Mouse (Mus musculus): ENCODE measurements around the gene Coq7.
A peak's percentile ranks its signal among the peaks of the same experiment; 100 is the strongest.

Coq7 gene

DNA sequence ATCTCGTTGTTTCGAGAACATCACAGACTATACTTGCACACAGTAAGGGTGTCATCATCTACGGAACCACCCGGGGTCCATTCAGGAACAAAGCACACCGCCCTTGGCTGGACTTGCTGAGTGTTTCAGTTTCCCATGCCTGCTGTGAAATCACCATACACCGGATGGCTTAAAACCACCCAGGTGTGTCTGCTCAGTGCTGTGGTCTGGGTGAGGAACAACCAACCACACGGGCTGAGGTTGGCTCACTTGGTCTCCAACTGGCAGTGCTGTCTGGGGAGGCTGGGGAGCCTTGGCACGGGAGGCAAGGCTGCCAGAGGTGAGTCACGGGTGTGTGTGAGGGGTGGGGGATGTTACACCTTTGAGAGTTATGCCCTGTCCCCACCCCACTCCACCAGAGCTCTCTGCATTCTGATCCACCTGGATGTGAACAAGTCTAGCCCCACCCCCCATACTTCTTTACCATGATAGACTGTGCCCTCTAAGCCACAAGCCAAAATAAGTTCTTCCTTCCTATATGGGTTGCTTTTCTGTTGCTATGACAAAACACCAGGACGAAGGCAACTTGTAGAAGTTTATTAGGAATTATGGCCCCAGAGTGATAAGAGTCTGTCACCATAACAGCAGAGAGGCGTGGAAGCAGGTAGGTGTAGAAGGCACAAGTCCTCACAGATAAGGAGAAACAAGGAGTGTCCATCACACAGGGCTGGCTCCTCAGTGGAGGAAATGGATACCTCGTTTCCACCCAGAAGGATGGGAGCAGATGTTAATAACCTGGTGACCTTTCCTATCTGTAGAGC is 34.0 kb downstream of the Coq7 start:
- no peak for DNase-seq (ENCODE audit: low read depth, low spot score)

DNA sequence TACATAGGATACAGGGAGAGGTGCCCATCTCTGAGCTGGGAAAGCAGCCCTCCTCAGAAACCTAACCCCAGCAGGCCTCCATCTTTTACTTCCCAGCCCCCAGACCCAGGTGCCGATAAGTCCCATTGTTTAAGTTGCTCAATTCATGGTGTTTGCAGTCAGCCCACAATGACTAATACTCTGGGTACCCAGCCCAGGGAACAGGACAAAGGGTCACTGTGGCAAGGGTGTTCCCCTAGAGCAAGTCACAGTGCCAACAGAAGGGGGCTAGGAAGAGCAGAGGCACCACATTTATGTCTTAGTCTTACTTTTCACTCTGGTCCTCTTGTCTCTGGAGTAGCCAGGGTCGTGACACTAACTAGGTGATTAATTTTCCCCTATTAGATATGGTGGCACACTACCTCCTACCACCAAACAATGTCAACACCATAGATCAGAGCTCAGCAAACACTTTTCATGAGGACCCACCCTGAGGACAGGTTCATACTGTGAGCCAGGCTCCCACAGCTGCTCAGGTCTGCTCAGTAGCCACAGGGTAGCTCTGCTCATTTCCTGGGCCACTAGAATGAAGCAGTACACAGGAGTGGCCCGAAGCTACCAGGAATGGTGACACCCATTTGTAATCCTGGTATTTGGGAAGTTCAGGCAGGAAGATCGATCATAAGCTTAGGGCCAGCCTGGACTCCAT is 38.1 kb downstream of the Coq7 start:
- no peak for DNase-seq (ENCODE audit: low read depth, low spot score)

DNA sequence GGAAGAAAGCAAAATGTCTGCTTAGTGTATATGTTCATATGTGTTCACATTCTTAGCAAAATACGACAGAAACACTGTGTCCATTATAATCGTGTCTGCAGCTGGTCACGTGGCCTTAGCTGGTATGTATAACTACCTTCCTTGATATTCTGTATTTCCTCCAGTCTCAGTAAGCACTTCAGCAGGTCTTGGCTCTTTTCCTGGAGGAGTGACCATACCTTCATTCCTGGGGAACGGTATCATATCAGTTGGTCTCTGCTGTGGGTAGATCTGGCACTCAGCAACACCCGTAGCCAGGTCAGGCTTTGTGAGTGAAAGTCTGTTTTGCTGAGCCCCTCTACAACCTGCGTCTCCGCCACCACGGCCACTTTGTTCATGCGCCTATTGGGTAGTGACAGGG is 39.3 kb downstream of the Coq7 start:
- DNase-seq (ENCODE audit: low read depth, low spot score) = no peak

DNA sequence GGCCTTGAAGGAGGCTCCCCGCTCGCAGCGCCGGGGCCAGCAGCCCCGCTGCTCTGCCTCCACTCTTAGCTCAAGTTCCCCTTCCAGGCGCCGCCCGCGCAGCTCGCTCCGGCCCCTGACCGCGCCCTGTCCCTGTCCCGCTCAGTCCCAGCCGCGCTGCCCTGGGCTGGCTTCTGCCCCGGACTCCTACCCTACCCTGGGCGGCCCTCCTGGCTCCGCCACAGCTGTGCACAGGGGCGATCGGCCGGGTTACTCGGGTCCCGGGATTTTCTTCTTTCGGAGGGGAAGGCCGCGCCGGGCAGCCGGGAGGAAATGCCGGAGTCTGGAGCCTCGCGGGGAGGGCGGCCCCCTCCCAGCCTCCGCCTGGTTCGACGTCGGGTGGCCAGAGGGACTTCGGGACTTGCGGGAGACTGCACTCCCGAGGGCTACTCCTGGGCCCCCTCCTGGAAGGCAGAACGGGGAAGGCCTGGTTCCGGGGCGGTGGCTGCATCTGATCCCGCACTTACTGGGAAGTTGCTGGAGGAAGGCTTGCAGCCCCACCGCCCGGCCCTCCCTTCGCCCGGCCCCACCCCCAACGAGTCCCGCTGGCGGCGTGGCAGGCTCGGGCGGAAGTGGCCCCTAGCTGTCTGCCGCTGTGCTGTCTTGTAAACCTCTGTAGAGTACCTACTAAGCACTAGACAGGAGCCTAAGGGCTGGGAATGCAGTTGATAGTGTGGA is 41.6 kb downstream of the Coq7 start, which contains the start of gene Itpripl2:
TSS of gene Itpripl2 (minus strand) at position 545 of the 717 bp plus-strand sequence.
- DNase-seq (ENCODE audit: low read depth, low spot score) = peak; percentile 60

DNA sequence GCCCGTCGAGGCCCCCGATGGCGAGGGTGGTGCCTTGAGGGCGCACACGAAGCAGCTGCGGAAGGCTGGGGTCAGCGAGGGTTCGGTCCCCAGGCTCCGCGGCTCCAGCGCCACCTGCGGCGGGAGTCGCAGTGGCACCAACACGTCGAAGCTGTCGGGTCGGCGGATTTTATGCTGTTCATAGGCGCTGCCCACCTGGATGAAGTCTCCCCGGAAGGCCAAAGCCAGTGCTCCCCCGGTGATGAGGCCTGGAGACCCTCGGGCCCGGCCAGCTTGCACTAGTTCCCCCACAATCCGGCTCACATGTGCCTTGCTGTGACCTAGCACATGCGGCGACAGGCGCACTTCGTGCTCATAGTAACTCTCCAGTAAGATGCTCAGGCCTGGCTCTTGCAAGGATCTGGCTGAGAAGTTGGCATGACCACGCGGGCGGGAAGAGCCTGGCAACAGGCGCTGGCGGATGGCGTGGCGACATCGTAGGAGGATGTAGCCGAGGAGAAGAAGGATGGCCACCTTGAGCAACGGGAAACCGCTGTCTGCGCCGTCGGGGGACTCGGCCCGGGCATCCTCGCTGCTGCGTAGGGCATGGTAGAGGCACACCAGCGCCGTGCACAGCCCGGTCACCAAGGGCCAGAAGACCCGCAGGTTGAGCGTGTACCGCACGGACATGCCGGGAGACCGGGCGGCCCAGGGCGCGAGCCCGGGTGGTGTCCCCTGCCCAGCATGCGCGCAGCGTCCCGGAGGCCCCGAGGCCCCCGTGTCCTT is 42.3 kb downstream of the Coq7 start:
- no peak for DNase-seq (ENCODE audit: low read depth, low spot score)

DNA sequence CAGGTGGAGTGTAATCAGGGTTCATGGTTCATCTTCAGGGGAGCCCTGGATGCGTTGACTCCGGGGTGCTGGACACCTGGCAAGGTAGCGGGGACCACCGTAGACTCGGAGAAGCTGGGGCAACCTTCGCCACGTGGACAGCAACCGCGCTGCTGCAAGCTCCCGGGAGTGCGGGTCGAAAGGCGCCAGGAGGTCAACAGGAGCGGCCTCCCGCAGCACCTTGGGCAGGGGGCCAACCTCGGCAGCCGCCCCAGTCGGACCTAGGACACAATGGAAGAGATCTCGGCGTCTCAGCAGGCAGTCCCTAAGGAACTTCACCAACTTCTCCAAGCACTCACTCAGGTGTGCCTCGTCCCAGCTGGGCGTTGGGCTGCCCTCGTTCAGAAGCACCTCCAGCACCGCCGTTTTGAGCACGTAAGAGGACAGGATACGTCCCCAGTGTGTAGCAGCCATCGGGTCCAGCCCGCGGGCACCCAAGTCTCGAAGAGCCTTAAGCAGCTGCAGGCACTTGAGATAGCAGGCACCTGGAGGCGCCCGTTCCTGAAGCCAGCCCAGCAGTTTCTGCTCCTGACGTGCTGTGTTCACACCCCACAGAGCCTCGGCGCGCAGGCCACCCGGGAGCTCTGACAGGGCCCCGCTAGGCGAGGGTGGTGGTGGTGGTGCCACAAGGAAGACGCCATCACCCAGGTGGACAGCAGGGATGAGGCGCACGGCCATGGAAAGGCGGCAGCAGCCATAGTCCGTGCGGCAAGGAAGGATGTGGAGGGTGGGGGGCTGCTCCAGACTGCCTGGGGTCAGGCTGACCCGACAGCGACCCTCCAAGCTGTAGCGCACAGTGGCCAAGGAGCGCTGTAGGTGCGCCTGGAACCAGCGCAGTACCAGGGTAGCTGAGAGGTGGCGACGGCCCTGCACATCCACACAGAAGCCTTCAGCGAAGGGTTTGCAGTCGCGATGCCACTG is 43.2 kb downstream of the Coq7 start:
- DNase-seq (ENCODE audit: low read depth, low spot score) = no peak

DNA sequence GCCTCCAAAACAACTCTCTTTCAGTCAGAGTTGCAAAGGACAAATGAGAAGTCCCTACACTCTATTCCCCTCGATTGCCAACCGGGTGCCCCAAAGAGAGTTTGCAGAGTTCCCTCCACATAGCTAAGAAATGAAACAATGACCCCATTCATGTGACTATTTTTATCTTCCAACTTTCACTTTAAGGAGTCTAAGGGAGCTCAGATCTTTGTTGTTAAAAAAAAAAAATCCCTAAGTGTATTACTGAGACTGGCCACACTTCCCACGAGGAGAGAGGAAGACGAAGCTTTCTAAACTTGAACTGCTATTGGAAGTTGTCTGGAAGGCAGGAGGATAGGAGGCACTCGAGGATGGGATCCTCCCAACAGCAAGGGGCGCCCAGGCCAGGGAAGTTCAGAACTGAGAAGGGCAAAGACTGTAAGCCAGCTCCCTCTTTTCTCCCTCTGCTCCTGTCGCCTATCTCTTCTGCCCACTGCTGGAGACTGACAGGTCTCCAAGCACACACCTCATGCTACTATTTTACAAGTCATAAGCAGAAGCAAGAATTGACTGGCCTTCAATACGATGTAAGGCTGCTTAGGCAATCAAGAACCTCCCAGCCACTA is 45.0 kb downstream of the Coq7 start:
- DNase-seq (ENCODE audit: low read depth, low spot score) = no peak

DNA sequence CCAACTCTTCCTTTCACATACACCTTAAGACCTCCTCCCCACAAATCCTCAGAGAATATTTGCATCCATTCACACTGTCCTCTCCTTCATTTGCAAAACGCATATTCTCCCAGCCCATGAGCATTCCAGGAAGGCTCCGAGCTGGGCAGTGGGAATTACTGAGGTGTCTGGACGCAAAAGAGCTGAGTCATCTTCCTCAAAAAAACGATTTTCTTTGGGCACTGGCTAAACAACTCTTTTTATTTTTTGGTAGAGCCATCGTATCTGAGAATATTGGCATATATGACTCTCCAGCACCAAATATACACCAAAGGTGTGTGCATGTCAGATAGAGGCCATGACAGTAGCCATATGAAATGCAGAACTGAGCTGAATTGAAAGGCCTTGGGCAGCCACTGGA is 46.2 kb downstream of the Coq7 start:
- no peak for DNase-seq (ENCODE audit: low read depth, low spot score)

DNA sequence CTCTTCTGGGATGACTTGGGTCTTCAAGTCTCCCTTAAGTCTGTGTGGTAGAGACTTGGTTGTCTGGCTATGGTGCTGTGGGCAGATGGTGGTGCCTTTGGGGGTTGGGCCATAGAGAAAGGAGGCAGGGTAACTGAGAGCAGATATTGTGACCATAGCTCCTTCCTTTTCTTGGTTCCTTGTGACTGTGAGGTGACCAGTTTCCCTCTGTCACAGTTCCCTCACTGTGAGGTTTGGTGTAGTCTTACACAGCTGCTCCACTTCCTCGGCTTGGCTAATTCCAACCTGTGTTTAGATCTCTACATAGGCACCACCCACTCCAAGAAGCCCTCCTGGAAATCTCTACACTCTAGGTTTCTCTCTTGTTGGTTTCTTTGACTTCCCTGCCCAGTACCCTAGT is 49.2 kb downstream of the Coq7 start:
- DNase-seq (ENCODE audit: low read depth, low spot score) = no peak

DNA sequence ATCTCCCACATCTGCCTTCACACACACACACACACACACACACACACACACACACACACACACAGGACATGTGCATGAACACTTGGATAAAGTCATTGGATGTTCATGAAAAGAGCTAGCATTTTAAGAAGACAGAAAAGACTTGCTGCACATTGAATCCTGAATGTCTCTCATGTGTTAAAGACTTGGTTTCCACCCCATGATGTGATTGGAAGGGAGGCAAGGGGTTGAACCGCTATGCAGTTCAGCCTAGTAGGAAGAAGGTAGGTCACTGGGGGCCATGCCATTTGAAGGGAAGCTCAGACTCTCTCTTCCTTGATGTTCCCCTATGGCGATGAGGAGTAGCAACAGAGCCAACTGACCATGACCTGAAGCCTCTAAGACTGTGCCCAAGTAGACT is 51.2 kb downstream of the Coq7 start:
- no peak for DNase-seq (ENCODE audit: low read depth, low spot score)

DNA sequence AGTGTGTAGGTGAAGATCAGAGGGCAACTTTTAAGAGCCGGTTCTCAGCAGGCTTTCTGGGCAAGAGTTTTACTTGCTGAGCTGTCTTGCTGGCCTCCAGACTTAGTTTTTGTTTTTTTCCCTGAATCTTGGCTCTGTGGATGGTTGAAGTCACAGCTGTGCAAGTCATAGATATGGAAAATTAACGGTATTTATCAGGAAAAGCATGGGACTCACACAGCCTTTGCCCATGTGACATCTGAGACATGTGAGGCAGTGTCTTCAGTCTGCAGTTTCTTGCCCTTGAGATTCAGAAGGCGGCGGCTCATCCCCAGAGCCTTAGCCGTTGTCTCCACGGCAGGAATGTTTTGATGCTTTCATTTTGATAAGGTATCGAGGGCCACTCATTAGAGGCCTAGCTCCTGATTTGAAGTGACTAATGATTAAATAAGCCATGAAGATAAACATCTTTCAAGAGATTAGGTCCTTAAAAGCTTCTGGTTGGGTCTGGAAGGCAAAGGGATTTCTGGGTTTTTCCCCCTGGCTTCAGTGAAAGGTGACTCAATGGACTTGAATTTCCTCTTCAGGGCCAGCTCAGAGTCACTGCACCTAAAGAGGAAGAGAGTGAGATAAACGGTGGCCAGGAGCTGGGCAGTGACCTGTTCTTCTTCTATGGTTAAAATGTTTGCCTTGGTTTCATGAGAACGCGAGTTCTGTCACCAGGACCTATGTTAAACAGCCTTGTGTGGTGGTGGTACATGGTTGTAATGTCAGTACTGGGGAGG is 51.9 kb downstream of the Coq7 start:
- no peak for DNase-seq (ENCODE audit: low read depth, low spot score)

DNA sequence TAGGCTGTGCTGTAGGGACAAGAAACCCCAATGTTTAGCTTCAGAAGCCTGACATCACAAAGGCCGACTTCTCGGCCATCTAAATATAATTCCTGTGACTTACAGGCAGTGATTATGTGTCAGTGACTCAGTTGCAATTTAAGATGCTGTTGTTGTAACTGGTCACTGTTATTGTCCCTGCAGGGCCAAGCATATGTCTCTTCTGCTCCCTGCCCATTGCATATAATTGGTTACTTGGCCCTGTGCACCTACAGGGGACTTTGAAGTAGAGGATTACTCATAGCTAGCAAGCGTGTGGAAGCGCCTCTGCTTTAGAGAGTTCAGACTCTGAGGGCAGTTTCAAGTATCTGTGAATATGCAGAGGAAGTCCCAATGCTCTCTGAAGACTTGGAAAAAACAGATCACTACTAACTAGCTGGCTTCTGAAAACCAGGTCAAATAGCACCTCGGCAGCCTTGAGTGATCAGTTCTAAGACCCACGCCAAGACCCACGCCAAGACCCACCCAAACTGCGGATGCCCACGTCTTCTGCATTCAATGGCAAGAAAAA is 52.9 kb downstream of the Coq7 start:
- no peak for DNase-seq (ENCODE audit: low read depth, low spot score)

DNA sequence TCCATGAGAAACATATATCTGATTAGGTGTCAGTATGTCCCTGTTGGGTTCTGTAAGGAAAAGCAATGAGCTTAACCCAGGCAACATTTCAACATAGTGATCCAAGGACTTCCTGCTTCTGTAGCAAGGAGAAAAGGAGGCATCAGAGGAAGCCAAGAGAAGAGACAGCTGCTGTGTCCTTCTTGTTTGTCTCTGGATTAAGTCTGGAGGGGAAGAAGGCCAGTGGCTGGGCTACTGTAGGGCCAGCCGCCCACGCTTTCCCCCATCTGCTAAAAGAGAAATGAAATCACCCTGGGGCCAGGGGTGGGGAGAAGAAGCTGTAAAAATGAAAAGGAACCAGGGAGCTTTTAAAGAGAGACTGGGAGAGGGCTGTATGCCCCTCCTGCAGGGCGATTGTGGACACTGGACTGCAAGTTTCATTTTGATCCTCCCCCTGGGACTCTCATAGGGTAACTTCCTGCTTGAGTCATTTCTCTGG is 54.3 kb downstream of the Coq7 start:
- no peak for DNase-seq (ENCODE audit: low read depth, low spot score)

DNA sequence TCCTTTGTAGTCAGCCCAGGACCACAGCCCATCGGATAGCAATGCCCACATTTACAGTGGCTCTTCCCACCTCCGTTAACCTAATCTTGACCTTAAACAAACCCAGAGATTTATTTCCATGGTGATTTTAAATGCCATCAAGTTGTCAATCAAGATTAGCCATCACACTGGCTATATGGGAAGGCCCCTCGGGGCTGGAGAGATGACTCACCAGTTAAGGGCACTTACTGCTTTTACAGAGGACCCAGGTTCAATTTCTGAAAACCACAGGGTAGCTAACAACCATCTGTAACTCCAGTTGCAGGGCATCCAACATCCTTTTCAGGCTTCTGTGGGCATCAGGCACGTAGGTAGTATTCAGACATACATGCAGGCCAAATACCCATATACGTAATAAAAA is 56.7 kb downstream of the Coq7 start:
- DNase-seq (ENCODE audit: low read depth, low spot score) = no peak

DNA sequence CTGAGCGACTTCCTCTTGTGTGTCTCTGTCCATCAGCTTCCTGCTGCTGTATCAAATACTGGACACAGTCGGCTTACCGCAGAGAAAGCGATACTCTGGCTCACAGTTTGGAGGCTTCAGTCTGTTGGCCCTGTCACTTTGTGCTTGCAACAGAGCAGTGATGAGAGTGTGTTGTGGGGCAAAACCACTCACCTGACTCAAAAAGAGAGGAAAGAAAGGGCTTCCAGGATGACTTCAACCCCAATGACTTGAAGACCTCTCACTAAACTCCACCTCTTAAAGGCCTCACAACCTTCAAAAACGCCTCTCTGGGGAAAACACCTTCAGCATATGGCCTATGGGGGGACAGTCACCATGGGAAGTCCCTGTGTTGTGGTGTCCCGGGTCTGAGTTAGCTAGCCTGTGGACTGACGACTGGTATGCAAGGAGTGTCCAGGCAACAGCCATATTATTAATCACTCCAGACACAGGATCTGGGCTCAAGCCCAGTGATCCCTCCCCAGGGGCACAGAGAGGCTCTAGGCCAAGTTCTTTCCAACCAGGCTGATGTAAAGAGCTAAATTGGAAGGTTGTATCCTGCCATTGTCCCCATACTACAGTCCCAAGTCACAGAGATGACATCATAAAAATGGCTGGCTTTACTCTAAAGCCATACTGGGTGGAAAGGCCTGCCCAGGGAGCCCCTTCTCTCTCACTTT is 58.0 kb downstream of the Coq7 start:
- no peak for DNase-seq (ENCODE audit: low read depth, low spot score)

DNA sequence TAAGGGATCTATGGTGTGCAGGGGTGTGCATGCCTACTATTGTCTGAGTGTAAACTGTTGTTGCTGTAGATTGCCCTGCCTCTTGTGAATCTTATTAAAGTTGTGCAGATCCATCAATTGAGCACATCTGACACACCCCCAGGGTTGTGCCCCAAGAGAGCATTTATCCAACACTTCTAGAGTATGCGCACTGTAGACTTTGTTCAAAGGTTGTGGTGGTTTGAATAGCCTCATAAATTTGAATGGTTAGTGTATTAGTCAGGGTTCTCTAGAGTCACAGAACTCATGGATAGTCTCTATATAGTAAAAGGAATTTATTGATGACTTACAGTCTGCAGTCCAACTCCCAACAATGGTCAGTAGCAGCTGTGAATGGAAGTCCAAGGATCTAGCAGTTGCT is 60.3 kb downstream of the Coq7 start:
- no peak for DNase-seq (ENCODE audit: low read depth, low spot score)

DNA sequence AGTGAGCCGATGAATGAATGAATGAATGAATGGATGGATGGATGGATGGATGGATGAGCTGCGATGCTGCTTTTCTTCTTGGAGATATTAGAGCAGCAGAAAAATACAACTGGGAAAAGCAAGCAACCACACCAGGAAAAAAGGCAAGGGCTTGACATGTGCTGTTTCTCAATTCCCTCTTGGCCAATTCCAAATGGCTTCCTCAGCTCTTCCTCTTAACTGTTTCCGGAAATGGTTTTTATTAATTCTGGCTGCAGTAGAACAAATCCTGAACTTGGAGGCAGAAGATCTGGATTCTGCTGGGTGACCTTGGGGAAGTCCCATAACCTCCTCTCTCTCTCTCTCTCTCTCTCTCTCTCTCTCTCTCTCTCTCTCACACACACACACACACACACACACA is 65.1 kb downstream of the Coq7 start:
- no peak for DNase-seq (ENCODE audit: low read depth, low spot score)

DNA sequence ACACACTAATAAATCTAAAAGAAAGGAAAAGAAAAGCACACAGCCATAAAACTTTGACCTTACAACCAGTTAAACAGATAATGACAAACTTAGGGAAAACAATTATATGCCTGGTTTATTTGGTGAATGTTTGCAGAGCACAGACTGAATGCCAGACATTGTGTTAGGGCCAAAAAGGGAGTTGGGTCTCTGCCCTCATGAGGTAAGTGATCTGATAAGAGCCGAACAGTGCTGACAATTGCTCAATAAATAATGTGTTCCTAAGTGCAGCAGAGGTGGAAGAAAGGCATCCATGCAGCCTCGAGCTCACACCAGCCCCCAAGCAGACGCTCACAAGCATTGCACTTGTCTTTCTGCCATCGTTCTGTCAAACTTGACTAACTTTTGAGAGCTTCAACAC is 68.7 kb downstream of the Coq7 start:
- DNase-seq (ENCODE audit: low read depth, low spot score) = no peak
